Mouse (Mus musculus): ENCODE measurements around the gene C2cd2.

The C2cd2 gene

GRCm38 (mm10) chr16:97814060-97814459, 148.3 kb downstream of the C2cd2 start:
- no peak for DNase-seq (ENCODE audit: low spot score in 2 of 2)

DNA sequence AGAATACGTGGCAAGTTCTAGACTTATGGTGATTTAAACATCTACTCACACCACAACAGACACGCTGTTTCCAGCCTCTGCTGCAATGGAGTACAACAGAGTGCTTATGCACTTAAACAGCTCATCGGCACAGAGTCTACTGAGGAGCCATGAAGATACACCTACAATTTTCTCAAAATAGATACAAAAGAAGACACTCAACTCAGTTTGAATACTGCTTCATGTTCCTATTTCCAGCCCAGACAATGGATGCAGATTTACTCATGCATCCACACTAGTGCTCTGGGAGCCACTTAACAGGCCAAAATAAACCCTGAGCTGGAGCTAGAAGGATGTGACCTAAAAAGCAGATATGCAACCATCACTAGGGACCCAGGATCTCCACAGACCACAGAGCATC, 153.5 kb downstream of the C2cd2 start:
- no peak for DNase-seq (ENCODE audit: low spot score in 2 of 2)

- no peak for DNase-seq (ENCODE audit: low spot score in 2 of 2)
Measured at GRCm38 (mm10) chr16:97805646-97806045, 156.8 kb downstream of the C2cd2 start.
